Mouse (Mus musculus): ENCODE measurements at regions not wholly inside any gene's neighbourhood (a gene's known extent, or its start where the extent isn't known, plus 50 kb on each side); places are given as distances from the start of the nearest gene placed in this dataset.

DNA sequence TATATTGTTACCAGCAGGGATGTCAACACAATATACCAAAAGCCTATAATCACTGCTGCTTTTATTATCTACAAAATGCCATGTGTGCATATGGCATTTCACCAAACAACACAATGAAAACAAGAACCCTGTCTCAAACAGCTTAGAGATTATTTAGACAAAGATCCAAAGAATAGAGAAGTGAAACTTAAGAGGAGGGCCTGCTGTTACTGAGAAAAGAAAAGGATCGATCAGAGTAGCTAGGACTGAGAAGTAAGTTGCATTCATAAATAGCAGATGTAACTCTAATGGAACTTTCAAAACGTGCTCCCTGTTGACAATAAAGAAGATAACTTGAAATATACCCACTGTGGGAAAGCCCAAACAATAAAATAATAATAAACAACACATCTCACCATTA is 203.3 kb downstream of the Dnajb9 start:
- no peaks in the 10 kb centered on the region for H3K4me1 ChIP-seq (ENCODE audit: control insufficient read depth, insufficient read depth, low read length)
- no peaks in the 10 kb centered on the region for H3K36me3 ChIP-seq (ENCODE audit: control insufficient read depth, insufficient read depth, low read length)
- H3K9ac ChIP-seq (ENCODE audit: low read length), result no peak overlapping the region
- H3K4me3 ChIP-seq (ENCODE audit: low read depth, low read length), result no peak overlapping the region
- no peaks in the 10 kb centered on the region for H3K9me3 ChIP-seq (replicated peaks; ENCODE audit: control insufficient read depth, low read length)
- no peak for DNase-seq (ENCODE audit: low spot score)
- 58% methylated on average over 2 of the region's 2 CpGs for WGBS
- ATAC-seq, result no peak
- no peak overlapping the region for H3K4me2 ChIP-seq (ENCODE audit: low read length)
- H3K27ac ChIP-seq (ENCODE audit: low read depth, low read length), result no peak overlapping the region
- H3K27me3 ChIP-seq (replicated peaks; ENCODE audit: control insufficient read depth, insufficient read depth, low read length), result no peaks in the 10 kb centered on the region

GRCm38 (mm10) chr12:43983548-43983947 is 226.6 kb downstream of the Dnajb9 start:
- ATAC-seq, result no peak
- no peak for DNase-seq (ENCODE audit: low spot score)
- H3K4me1 ChIP-seq (ENCODE audit: control insufficient read depth, insufficient read depth, low read length), result no peaks in the 10 kb centered on the region
- H3K27ac ChIP-seq (ENCODE audit: low read depth, low read length), result no peak overlapping the region
- no peaks in the 10 kb centered on the region for H3K9me3 ChIP-seq (replicated peaks; ENCODE audit: control insufficient read depth, low read length)
- no peaks in the 10 kb centered on the region for H3K27me3 ChIP-seq (replicated peaks; ENCODE audit: control insufficient read depth, insufficient read depth, low read length)
- H3K4me3 ChIP-seq (ENCODE audit: low read depth, low read length), result no peak overlapping the region
- H3K9ac ChIP-seq (ENCODE audit: low read length), result no peak overlapping the region
- 79% methylated on average over 1 of the region's 1 CpGs for WGBS
- H3K36me3 ChIP-seq (ENCODE audit: control insufficient read depth, insufficient read depth, low read length), result no peaks in the 10 kb centered on the region
- no peak overlapping the region for H3K4me2 ChIP-seq (ENCODE audit: low read length)

- ATAC-seq, result no peak
- no peaks in the 10 kb centered on the region for H3K27me3 ChIP-seq (replicated peaks; ENCODE audit: control insufficient read depth, insufficient read depth, low read length)
- WGBS, result 61% methylated on average over 1 of the region's 1 CpGs
- H3K9ac ChIP-seq (ENCODE audit: low read length), result no peak overlapping the region
- H3K36me3 ChIP-seq (ENCODE audit: control insufficient read depth, insufficient read depth, low read length), result no peaks in the 10 kb centered on the region
- no peak overlapping the region for H3K4me3 ChIP-seq (ENCODE audit: low read depth, low read length)
- no peak overlapping the region for H3K27ac ChIP-seq (ENCODE audit: low read depth, low read length)
- no peak overlapping the region for H3K4me2 ChIP-seq (ENCODE audit: low read length)
- DNase-seq (ENCODE audit: low spot score), result peak; percentile 16
- no peaks in the 10 kb centered on the region for H3K9me3 ChIP-seq (replicated peaks; ENCODE audit: control insufficient read depth, low read length)
- H3K4me1 ChIP-seq (ENCODE audit: control insufficient read depth, insufficient read depth, low read length), result no peaks in the 10 kb centered on the region
Observed at GRCm38 (mm10) chr12:43963973-43964372, 246.2 kb downstream of the Dnajb9 start.

- H3K4me3 ChIP-seq (ENCODE audit: low read depth, low read length), result no peak overlapping the region
Observed at GRCm38 (mm10) chr12:43962551-43963120, 247.5 kb downstream of the Dnajb9 start.

DNA sequence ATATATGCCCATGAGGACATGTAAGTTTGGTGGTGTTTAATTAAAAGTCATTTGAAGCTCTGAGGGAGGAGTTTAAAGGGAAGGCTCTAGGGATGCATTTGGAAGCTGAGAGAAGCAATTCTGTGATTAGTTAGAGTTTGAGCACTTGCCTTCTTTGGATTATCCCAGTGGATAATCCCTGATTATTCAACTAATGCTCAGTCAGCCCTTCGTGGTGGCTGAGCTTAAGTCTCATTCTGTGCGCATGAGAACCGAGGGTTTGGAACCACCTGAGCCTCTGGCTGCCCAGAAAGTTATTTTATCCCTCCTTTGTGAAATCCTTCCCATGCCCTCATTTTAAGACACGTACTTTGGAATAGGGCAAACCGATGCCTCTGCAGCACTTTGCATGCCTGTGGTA is 285.9 kb downstream of the Dnajb9 start:
- Histone ChIP-seq H3K36me3 (ENCODE audit: control insufficient read depth, insufficient read depth, low read length) (no peaks in the 10 kb centered on the region), H3K27me3 (replicated peaks; ENCODE audit: control insufficient read depth, insufficient read depth, low read length) (no peaks in the 10 kb centered on the region), H3K4me3 (ENCODE audit: low read depth, low read length) (no peak overlapping the region), H3K27ac (ENCODE audit: low read depth, low read length) (no peak overlapping the region), H3K4me2 (ENCODE audit: low read length) (no peak overlapping the region), H3K4me1 (ENCODE audit: control insufficient read depth, insufficient read depth, low read length) (no peaks in the 10 kb centered on the region), H3K9me3 (replicated peaks; ENCODE audit: control insufficient read depth, low read length) (no peaks in the 10 kb centered on the region), H3K9ac (ENCODE audit: low read length) (no peak overlapping the region)
- DNase-seq (ENCODE audit: low spot score) (no peak), ATAC-seq (no peak)
- WGBS, result 39% methylated on average over 5 of the region's 5 CpGs

More at GRCm38 (mm10) chr12:43962551-43963120, 247.5 kb downstream of the Dnajb9 start:
- H3K36me3 ChIP-seq (ENCODE audit: control insufficient read depth, insufficient read depth, low read length), result no peaks in the 10 kb centered on the region
- no peaks in the 10 kb centered on the region for H3K27me3 ChIP-seq (replicated peaks; ENCODE audit: control insufficient read depth, insufficient read depth, low read length)
- H3K4me1 ChIP-seq (ENCODE audit: control insufficient read depth, insufficient read depth, low read length), result no peaks in the 10 kb centered on the region
- WGBS, result 64% methylated on average over 6 of the region's 6 CpGs
- no peak overlapping the region for H3K27ac ChIP-seq (ENCODE audit: low read depth, low read length)
- no peak overlapping the region for H3K9ac ChIP-seq (ENCODE audit: low read length)
- ATAC-seq (no peak), DNase-seq (ENCODE audit: low spot score) (no peak)
- H3K9me3 ChIP-seq (replicated peaks; ENCODE audit: control insufficient read depth, low read length), result no peaks in the 10 kb centered on the region
- no peak overlapping the region for H3K4me2 ChIP-seq (ENCODE audit: low read length)

DNA sequence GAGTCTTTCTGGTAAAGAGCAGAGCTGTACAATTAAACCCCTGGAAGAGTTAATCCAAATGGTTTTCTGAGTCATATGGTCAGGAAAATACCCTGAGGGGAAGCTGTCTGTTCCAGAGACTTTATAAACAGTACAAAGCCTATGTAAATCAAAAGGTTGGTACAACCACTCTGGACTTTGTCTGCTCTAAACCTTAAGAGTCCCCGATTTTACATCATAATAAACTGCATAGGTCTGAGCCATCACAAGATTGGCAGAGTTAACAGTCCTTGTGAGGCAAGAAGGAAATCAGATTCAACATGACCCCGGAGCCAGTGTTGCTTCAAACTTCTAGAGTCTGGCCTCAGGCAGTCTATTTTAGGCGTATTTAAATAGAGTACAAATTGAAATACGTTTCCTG is 289.7 kb downstream of the Dnajb9 start:
- no peaks in the 10 kb centered on the region for H3K36me3 ChIP-seq (ENCODE audit: control insufficient read depth, insufficient read depth, low read length)
- WGBS, result 54% methylated on average over 4 of the region's 4 CpGs
- no peaks in the 10 kb centered on the region for H3K9me3 ChIP-seq (replicated peaks; ENCODE audit: control insufficient read depth, low read length)
- H3K4me3 ChIP-seq (ENCODE audit: low read depth, low read length), result no peak overlapping the region
- no peak for ATAC-seq
- no peak overlapping the region for H3K9ac ChIP-seq (ENCODE audit: low read length)
- H3K27me3 ChIP-seq (replicated peaks; ENCODE audit: control insufficient read depth, insufficient read depth, low read length), result no peaks in the 10 kb centered on the region
- no peaks in the 10 kb centered on the region for H3K4me1 ChIP-seq (ENCODE audit: control insufficient read depth, insufficient read depth, low read length)
- no peak overlapping the region for H3K27ac ChIP-seq (ENCODE audit: low read depth, low read length)
- DNase-seq (ENCODE audit: low spot score), result no peak
- H3K4me2 ChIP-seq (ENCODE audit: low read length), result no peak overlapping the region

GRCm38 (mm10) chr12:43919114-43919513 is 291.0 kb downstream of the Dnajb9 start:
- DNase-seq (ENCODE audit: low spot score), result peak; percentile 12
- H3K36me3 ChIP-seq (ENCODE audit: control insufficient read depth, insufficient read depth, low read length), result no peaks in the 10 kb centered on the region
- no peak overlapping the region for H3K4me2 ChIP-seq (ENCODE audit: low read length)
- ATAC-seq, result no peak
- H3K9me3 ChIP-seq (replicated peaks; ENCODE audit: control insufficient read depth, low read length), result no peaks in the 10 kb centered on the region
- no peak overlapping the region for H3K27ac ChIP-seq (ENCODE audit: low read depth, low read length)
- no peaks in the 10 kb centered on the region for H3K4me1 ChIP-seq (ENCODE audit: control insufficient read depth, insufficient read depth, low read length)
- no peak overlapping the region for H3K9ac ChIP-seq (ENCODE audit: low read length)
- no peak overlapping the region for H3K4me3 ChIP-seq (ENCODE audit: low read depth, low read length)
- WGBS, result 89% methylated on average over 3 of the region's 3 CpGs
- no peaks in the 10 kb centered on the region for H3K27me3 ChIP-seq (replicated peaks; ENCODE audit: control insufficient read depth, insufficient read depth, low read length)

DNA sequence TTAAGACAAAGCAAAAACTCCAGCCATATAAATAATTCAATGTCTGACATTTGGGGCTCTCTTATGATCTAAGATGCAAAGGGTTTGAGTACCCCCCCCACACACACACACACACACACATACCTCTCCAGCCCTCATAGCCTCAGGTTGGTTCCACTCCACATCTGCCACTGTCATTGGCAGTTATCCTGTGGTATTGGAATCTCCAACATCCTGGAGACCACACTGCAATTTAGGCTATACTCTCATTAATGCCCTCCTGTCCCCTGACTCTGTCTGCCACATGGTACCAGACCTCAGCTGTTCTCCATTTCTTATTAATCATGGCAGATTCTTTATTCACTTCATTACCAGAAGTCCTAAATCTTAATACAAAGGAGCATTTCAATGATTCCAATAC is 293.3 kb downstream of the Dnajb9 start:
- Histone ChIP-seq H3K27me3 (replicated peaks; ENCODE audit: control insufficient read depth, insufficient read depth, low read length) (no peaks in the 10 kb centered on the region), H3K9ac (ENCODE audit: low read length) (no peak overlapping the region), H3K4me1 (ENCODE audit: control insufficient read depth, insufficient read depth, low read length) (no peaks in the 10 kb centered on the region), H3K4me3 (ENCODE audit: low read depth, low read length) (no peak overlapping the region), H3K4me2 (ENCODE audit: low read length) (no peak overlapping the region), H3K27ac (ENCODE audit: low read depth, low read length) (no peak overlapping the region), H3K9me3 (replicated peaks; ENCODE audit: control insufficient read depth, low read length) (no peaks in the 10 kb centered on the region), H3K36me3 (ENCODE audit: control insufficient read depth, insufficient read depth, low read length) (no peaks in the 10 kb centered on the region)
- ATAC-seq (no peak), DNase-seq (ENCODE audit: low spot score) (no peak)

DNA sequence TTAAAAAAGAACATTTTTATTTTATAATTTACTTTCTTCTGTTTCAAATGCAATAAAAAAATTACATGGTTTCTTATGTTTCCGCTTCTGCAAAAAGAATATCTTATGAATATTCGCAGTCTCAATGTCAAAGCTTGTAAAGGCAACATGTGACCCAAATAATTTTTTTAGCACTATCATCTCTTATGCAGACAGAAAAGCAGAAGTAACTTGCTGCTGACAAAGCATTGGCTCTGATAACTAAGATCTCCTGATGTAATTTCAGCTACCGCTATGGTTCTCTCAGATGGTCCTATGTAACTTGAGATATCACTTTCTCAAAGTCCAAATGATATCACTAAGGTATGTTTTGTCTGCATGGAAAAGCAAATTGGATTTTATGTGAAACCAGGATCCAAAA is 310.9 kb downstream of the Dnajb9 start:
- no peak overlapping the region for H3K9ac ChIP-seq (ENCODE audit: low read length)
- WGBS, result 93% methylated on average over 3 of the region's 3 CpGs
- no peak for ATAC-seq

More for the DNA sequence above, 310.9 kb downstream of the Dnajb9 start:
- DNase-seq (ENCODE audit: low spot score), result no peak
- Histone ChIP-seq H3K27me3 (replicated peaks; ENCODE audit: control insufficient read depth, insufficient read depth, low read length) (no peaks in the 10 kb centered on the region), H3K27ac (ENCODE audit: low read depth, low read length) (no peak overlapping the region), H3K9me3 (replicated peaks; ENCODE audit: control insufficient read depth, low read length) (no peaks in the 10 kb centered on the region), H3K36me3 (ENCODE audit: control insufficient read depth, insufficient read depth, low read length) (no peaks in the 10 kb centered on the region), H3K4me3 (ENCODE audit: low read depth, low read length) (no peak overlapping the region), H3K4me2 (ENCODE audit: low read length) (no peak overlapping the region), H3K4me1 (ENCODE audit: control insufficient read depth, insufficient read depth, low read length) (no peaks in the 10 kb centered on the region)
